Mouse (Mus musculus): ENCODE data around the gene Shld2.

- no peak for TF ChIP-seq POLR2A (IDR thresholded peaks at IDR 0.05; ENCODE audit: insufficient read length, low read depth)
- no peak for TF ChIP-seq POLR2AphosphoS2 (IDR thresholded peaks at IDR 0.05; ENCODE audit: insufficient read length, low read depth)
- no peak for TF ChIP-seq REST (IDR thresholded peaks at IDR 0.05; ENCODE audit: insufficient read depth, insufficient read length)
- no peak for TF ChIP-seq TCF12 (IDR thresholded peaks at IDR 0.05; ENCODE audit: insufficient read depth, poor library complexity, severe bottlenecking)
- no peak for TF ChIP-seq E2F4 (IDR thresholded peaks at IDR 0.05; ENCODE audit: insufficient read depth)
- no peak for TF ChIP-seq MYOD1 (IDR thresholded peaks at IDR 0.05; ENCODE audit: control insufficient read depth in 1 of 3, insufficient read length in 2 of 3, low read depth in 2 of 3)
- no peak for TF ChIP-seq USF1 (IDR thresholded peaks at IDR 0.05; ENCODE audit: low read depth)
- no peak for TF ChIP-seq CEBPB (IDR thresholded peaks at IDR 0.05; ENCODE audit: insufficient read depth, poor library complexity, severe bottlenecking)
- no peak for TF ChIP-seq MAX (IDR thresholded peaks at IDR 0.05; ENCODE audit: low read depth)
Observed at GRCm38 (mm10) chr14:34273280-34273679, 37.0 kb downstream of the Shld2 start.
